Mouse (Mus musculus) MEL (cell line): ENCODE data around the gene Chst12.

ENCODE experiments used
- CHD1 ChIP-seq: IDR thresholded peaks from 2 replicates; pipeline ENCODE4 v1.6.1; 2012; ENCODE audit warnings: low read depth, mild to moderate bottlenecking, inconsistent platforms, low read length, improper control_type of control experiment
- CTCF ChIP-seq, 3 experiments: IDR thresholded peaks in 2 of 3; conservative IDR thresholded peaks in 1 of 3; 2 replicates each; pipeline ENCODE4 v1.5.1; 2011 to 2012; ENCODE audit warnings: low read length in 3 of 3, low read depth in 2 of 3, mild to moderate bottlenecking in 2 of 3, improper control_type of control experiment in 1 of 3, inconsistent platforms in 1 of 3, mixed read lengths in 1 of 3, moderate library complexity in 1 of 3; ENCODE audit not compliant: control insufficient read depth in 1 of 3, insufficient read depth in 1 of 3, poor library complexity in 1 of 3, severe bottlenecking in 1 of 3
- ELF1 ChIP-seq: IDR thresholded peaks from 2 replicates; pipeline ENCODE4 v1.6.1; 2014; ENCODE audit warnings: low read depth, mild to moderate bottlenecking, inconsistent platforms, low read length, improper control_type of control experiment, moderate library complexity
- EP300 ChIP-seq, 2 experiments: IDR thresholded peaks; 2 replicates each; pipeline ENCODE4 v1.6.1; 2011; ENCODE audit warnings: improper control_type of control experiment in 2 of 2, low read length in 2 of 2, low read depth in 1 of 2, mild to moderate bottlenecking in 1 of 2
- MAFK ChIP-seq: IDR thresholded peaks from 2 replicates; pipeline ENCODE4 v1.6.1; 2011; ENCODE audit warnings: low read depth, mild to moderate bottlenecking, low read length, improper control_type of control experiment, borderline replicate concordance
- MAX ChIP-seq: IDR thresholded peaks from 2 replicates; pipeline ENCODE4 v1.6.1; 2011; ENCODE audit warnings: low read length, improper control_type of control experiment
- POLR2A ChIP-seq, 2 experiments: IDR thresholded peaks; 2 replicates each; pipeline ENCODE4 v1.6.1; 2011 to 2012; ENCODE audit warnings: low read length in 2 of 2, mild to moderate bottlenecking in 2 of 2, control low read depth in 1 of 2, improper control_type of control experiment in 1 of 2, low read depth in 1 of 2, moderate library complexity in 1 of 2; ENCODE audit not compliant: control insufficient read depth in 1 of 2, insufficient read depth in 1 of 2, poor library complexity in 1 of 2
- POLR2AphosphoS5 ChIP-seq: IDR thresholded peaks from 2 replicates; pipeline ENCODE4 v1.6.1; 2012; ENCODE audit warnings: low read depth, borderline replicate concordance, mild to moderate bottlenecking, inconsistent platforms, low read length, moderate library complexity, mixed read lengths
- SIN3A ChIP-seq: IDR thresholded peaks from 2 replicates; pipeline ENCODE4 v1.6.1; 2012; ENCODE audit warnings: low read length, improper control_type of control experiment, inconsistent platforms
- USF2 ChIP-seq, 2 experiments: IDR thresholded peaks; 2 replicates each; pipeline ENCODE4 v1.6.1; 2011 to 2012; ENCODE audit warnings: improper control_type of control experiment in 2 of 2, low read length in 2 of 2, borderline replicate concordance in 1 of 2, inconsistent platforms in 1 of 2, low read depth in 1 of 2, mild to moderate bottlenecking in 1 of 2; ENCODE audit not compliant: insufficient read depth in 1 of 2
- ZKSCAN1 ChIP-seq: IDR thresholded peaks from 2 replicates; pipeline ENCODE4 v1.6.1; 2012; ENCODE audit warnings: low read depth, mild to moderate bottlenecking, inconsistent platforms, low read length, improper control_type of control experiment, moderate library complexity
- ZMIZ1 ChIP-seq: IDR thresholded peaks from 2 replicates; pipeline ENCODE4 v1.6.1; 2012; ENCODE audit warnings: low read depth, mild to moderate bottlenecking, inconsistent platforms, low read length, improper control_type of control experiment, moderate library complexity
- ZNF384 ChIP-seq: IDR thresholded peaks from 2 replicates; pipeline ENCODE4 v1.6.1; 2012; ENCODE audit warnings: low read depth, mild to moderate bottlenecking, inconsistent platforms, low read length, improper control_type of control experiment

- TF ChIP-seq MAX (no peak), CHD1 (no peak), CTCF (IDR thresholded peaks at IDR 0.05 in 2 of 3, conservative IDR thresholded peaks at IDR 0.05 in 1 of 3; ENCODE audit: control insufficient read depth in 1 of 3, insufficient read depth in 1 of 3, low read depth in 2 of 3, low read length in 3 of 3, poor library complexity in 1 of 3, severe bottlenecking in 1 of 3) (no peak), ZKSCAN1 (no peak), EP300 (IDR thresholded peaks at IDR 0.05; ENCODE audit: low read depth in 1 of 2, low read length in 2 of 2) (no peak), ZNF384 (no peak), ZMIZ1 (no peak), USF2 (IDR thresholded peaks at IDR 0.05; ENCODE audit: borderline replicate concordance in 1 of 2, insufficient read depth in 1 of 2, low read depth in 1 of 2, low read length in 2 of 2) (no peak), POLR2AphosphoS5 (no peak), SIN3A (no peak), MAFK (no peak), ELF1 (no peak), POLR2A (IDR thresholded peaks at IDR 0.05; ENCODE audit: control insufficient read depth in 1 of 2, insufficient read depth in 1 of 2, low read depth in 1 of 2, low read length in 2 of 2, poor library complexity in 1 of 2) (no peak)
Observed at GRCm38 (mm10) chr5:140549306-140550047, 44.1 kb downstream of the Chst12 start.
